Mouse (Mus musculus) E14TG2a.4 (cell line): ENCODE data around the gene Chst7.

Experiments
- H3K27me3 ChIP-seq: 2 replicates; pipeline ENCODE4 v1.6.1; 2014; ENCODE audit warnings: low read length, control low read depth; ENCODE audit not compliant: insufficient read depth
- H3K36me3 ChIP-seq: 2 replicates; pipeline ENCODE4 v1.6.1; 2014; ENCODE audit warnings: low read length, control low read depth; ENCODE audit not compliant: insufficient read depth
- H3K4me1 ChIP-seq: replicated peaks from 2 replicates; pipeline ENCODE4 v1.6.1; 2014; ENCODE audit warnings: low read depth, low read length, control low read depth
- H3K4me3 ChIP-seq: replicated peaks from 2 replicates; pipeline ENCODE4 v1.5.1; 2014; ENCODE audit warnings: mild to moderate bottlenecking, low read length
- H3K9me3 ChIP-seq: 2 replicates; pipeline ENCODE4 v1.6.1; 2014; ENCODE audit warnings: low read length, control low read depth
- CTCF ChIP-seq: conservative IDR thresholded peaks from 2 replicates; pipeline ENCODE4 v1.5.1; 2014; ENCODE audit warnings: low read length
- NANOG ChIP-seq: IDR thresholded peaks from 2 replicates; pipeline ENCODE4 v1.6.1; 2014; ENCODE audit warnings: borderline replicate concordance, low read length, mixed read lengths
- POU5F1 ChIP-seq: IDR thresholded peaks from 2 replicates; pipeline ENCODE4 v1.6.1; 2014; ENCODE audit warnings: low read length, borderline replicate concordance

Chst7 gene

DNA sequence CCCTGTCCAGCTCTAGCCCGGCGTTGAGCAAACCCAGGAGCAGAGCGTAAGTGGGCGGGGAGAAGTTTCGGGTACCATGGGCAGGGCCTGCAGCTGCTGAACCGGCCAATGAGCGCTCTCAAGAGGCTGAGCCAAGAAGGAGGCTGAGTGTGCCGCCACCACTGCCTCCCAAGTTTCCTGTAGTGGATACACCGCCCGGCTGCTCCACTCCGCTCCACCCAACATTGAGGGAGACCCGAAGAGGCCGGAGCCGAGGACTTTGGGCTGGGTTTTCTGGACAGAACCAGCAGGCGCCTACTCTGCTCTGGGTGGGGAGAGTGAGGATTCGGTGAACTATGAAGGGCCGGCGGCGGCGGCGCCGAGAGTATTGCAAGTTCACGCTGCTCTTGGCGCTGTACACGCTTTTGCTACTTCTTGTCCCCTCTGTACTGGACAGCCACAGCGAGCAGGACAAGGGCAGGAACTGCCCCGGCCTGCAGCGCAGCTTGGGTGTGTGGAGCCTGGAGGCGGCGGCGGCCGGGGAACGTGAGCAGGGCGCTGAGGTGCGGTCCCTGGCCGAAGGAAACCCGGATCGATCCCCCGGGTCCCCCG lies at the start of gene Chst7:
TSS of gene Chst7 (plus strand) at position 180 of the 591 bp plus-strand sequence.
- TF ChIP-seq CTCF (no peak), NANOG (no peak), POU5F1 (no peak)
- H3K4me3 ChIP-seq = peak within 1 kb of the TSS; percentile 77
- peaks cover 34% of the 10 kb centered on the region for H3K27me3 ChIP-seq
- peaks cover 12% of the 10 kb centered on the region for H3K9me3 ChIP-seq
- H3K36me3 ChIP-seq = no peaks in the 10 kb centered on the region
- H3K4me1 ChIP-seq = no peaks in the 10 kb centered on the region

DNA sequence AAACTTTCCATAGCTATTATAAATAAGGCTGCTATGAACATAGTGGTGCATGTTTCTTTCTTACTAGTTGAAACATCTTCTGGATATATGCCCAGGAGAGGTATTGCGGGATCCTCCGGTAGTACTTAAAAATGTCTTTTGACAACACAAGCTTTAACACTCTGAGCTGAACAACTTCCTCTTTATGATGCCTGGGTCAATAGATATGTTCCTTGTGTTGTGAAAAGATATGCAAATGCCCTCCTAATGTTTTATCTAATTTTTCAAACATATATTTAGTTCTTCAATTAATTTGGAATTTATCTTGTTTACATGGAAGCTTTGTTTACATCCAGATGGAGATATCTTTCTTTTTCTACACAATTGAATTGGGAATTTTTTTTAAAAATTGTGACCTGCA lies 47.1 kb upstream of the Chst7 start:
- Histone ChIP-seq H3K36me3 (no peaks in the 10 kb centered on the region), H3K4me1 (no peaks in the 10 kb centered on the region), H3K4me3 (no peak overlapping the region), H3K9me3 (no peaks in the 10 kb centered on the region), H3K27me3 (no peaks in the 10 kb centered on the region)
- TF ChIP-seq POU5F1 = no peak
- no peak for TF ChIP-seq CTCF
- TF ChIP-seq NANOG = no peak

- H3K4me3 ChIP-seq = no peak overlapping the region
- H3K4me1 ChIP-seq = no peaks in the 10 kb centered on the region
- no peaks in the 10 kb centered on the region for H3K27me3 ChIP-seq
- no peaks in the 10 kb centered on the region for H3K36me3 ChIP-seq
- TF ChIP-seq CTCF (peak; percentile 32; the same call in 1 of the 2 replicates), NANOG (no peak)
- H3K9me3 ChIP-seq = peaks cover 12% of the 10 kb centered on the region; the same call in 1 of the 2 replicates
Measured at GRCm38 (mm10) chrX:20020942-20021341, 38.4 kb upstream of the Chst7 start.

DNA sequence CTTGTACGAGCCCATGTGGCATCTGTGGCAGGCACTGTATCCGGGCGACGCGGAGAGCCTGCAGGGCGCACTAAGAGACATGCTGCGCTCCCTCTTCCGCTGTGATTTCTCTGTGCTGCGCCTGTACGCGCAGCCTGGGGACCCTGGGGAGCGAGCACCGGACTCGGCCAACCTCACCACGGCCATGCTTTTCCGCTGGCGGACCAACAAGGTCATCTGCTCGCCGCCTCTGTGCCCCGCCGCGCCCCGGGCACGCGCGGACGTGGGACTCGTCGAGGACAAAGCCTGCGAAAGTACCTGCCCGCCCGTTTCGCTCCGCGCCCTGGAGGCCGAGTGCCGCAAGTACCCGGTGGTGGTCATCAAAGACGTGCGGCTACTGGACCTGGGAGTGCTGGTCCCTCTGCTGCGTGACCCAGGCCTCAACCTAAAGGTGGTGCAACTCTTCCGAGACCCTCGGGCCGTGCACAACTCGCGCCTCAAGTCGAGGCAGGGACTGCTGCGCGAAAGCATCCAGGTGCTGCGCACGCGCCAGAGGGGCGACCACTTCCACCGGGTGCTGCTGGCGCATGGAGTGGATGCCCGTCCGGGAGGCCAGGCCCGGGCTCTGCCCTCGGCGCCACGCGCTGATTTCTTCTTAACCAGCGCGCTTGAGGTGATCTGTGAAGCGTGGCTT lies 872 bp downstream of the Chst7 start:
- no peaks in the 10 kb centered on the region for H3K4me1 ChIP-seq
- peaks cover 12% of the 10 kb centered on the region for H3K9me3 ChIP-seq
- H3K27me3 ChIP-seq = peaks cover 34% of the 10 kb centered on the region
- peak overlapping the region; percentile 77 for H3K4me3 ChIP-seq
- TF ChIP-seq POU5F1 = no peak
- no peak for TF ChIP-seq CTCF
- TF ChIP-seq NANOG = no peak
- no peaks in the 10 kb centered on the region for H3K36me3 ChIP-seq

DNA sequence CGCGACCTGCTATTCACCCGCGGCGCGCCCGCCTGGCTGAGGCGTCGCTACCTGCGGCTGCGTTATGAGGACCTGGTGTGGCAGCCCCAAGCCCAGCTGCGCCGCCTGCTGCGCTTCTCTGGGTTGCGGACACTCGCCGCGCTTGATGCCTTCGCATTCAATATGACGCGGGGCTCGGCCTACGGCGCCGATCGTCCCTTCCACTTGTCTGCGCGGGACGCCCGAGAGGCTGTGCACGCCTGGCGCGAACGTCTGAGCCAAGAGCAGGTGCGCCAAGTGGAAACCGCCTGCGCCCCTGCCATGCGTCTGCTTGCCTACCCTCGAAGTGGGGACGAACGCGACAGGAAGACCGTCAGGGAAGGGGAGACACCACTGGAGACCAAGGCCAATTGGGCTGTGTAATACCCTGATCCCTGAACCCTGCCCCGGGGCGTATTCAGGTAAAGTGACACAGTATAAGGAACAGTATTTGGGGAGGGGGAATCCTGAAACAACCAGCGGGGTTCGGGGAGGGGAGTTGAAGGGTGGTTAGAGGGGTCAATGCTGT lies 1.5 kb downstream of the Chst7 start:
- Histone ChIP-seq H3K4me1 (no peaks in the 10 kb centered on the region), H3K4me3 (peak overlapping the region; percentile 77), H3K9me3 (peaks cover 12% of the 10 kb centered on the region), H3K27me3 (peaks cover 34% of the 10 kb centered on the region), H3K36me3 (no peaks in the 10 kb centered on the region)
- no peak for TF ChIP-seq NANOG
- TF ChIP-seq POU5F1 = no peak
- no peak for TF ChIP-seq CTCF

DNA sequence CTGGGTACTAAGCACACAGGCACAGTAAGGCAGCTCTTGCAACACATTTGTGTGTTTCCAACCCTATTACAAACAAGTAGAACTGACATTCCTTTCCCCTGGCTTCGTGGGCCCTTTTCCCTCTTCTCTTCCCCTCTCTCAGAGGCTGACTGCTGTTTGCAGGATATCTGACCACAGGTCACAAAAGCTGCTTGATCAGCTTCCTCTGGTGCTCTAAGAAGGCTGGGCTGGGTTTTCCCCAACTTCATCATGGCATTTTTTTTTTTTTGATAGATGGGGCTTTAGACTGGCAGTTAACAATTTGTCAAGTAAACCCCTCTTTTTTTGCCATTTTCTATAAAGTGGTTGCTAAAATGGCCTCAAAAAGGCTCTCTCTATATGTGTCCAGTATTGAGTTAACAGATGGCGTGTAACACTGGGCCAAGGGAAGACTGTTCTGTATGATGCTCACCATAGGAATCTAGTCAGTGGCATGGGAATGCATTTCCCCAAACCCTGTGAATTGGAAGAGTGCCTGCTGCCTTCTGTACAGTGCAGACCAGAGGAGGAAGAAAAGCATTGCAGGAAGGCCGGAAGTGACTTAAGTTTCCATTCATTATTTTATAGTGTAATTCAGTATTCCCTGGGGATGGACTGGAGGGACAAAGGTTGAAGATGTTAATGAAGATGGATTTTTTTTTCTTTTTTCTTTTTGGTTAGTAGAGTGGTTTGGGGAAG lies 2.6 kb downstream of the Chst7 start:
- no peak for TF ChIP-seq NANOG
- no peak for TF ChIP-seq CTCF
- no peak for TF ChIP-seq POU5F1
- Histone ChIP-seq H3K36me3 (no peaks in the 10 kb centered on the region), H3K4me3 (no peak overlapping the region), H3K9me3 (peaks cover 12% of the 10 kb centered on the region), H3K27me3 (peaks cover 34% of the 10 kb centered on the region), H3K4me1 (no peaks in the 10 kb centered on the region)

DNA sequence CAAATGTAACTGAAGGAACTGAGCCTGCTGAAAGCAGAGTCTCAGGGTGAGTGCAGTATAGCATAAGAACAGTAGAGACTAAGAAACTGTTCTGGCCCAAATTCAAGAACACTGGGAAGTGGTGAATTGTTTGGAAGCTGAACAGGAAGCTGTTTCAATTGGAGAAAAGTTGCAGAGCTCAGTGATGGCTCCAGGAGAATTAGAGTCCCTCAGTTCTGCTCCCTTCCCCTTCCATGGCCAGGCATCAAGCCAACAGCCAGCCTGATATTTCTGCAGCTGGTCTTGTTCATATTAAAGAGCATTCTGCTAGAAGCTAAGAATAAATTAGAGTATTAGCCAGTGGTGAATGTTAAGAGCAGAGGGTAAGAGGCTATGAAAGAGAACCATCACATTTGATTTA lies 7.3 kb downstream of the Chst7 start:
- H3K27me3 ChIP-seq = peaks cover 9% of the 10 kb centered on the region
- H3K4me3 ChIP-seq = no peak overlapping the region
- H3K9me3 ChIP-seq = peaks cover 5% of the 10 kb centered on the region
- no peaks in the 10 kb centered on the region for H3K36me3 ChIP-seq
- TF ChIP-seq POU5F1 (no peak), CTCF (no peak), NANOG (no peak)
- no peaks in the 10 kb centered on the region for H3K4me1 ChIP-seq

DNA sequence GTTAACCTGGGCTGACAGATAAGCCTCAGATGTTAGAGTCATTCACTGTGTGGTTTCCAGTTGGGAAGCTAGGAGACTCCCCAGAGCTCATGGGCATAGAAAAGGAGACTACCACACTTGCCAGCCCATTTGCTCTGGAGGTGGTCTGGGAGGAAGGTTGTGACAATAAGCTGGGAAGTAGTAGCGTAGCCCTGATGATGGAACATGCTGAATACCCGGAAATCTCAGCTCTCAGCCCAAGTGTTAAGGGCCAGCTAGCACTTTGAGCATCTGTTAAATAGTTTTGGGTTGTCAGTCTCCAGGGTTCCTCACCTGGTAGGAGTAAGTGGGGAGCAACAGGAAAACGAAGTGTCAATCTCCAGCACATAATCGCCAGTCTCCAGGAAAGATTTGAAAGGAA lies 10.8 kb downstream of the Chst7 start:
- TF ChIP-seq NANOG (no peak), POU5F1 (no peak), CTCF (no peak)
- H3K27me3 ChIP-seq = no peaks in the 10 kb centered on the region
- H3K4me3 ChIP-seq = no peak overlapping the region
- no peaks in the 10 kb centered on the region for H3K4me1 ChIP-seq
- H3K36me3 ChIP-seq = no peaks in the 10 kb centered on the region
- H3K9me3 ChIP-seq = no peaks in the 10 kb centered on the region
